Mouse (Mus musculus): ENCODE results near the gene Prkci. TPM values are rescaled to one million over a fixed set of nuclear protein-coding genes. Genes with fewer than 3 reads are reported as not detected.

Gene Prkci
- polyA plus RNA-seq, 1 experiment from 2014 or later, result 38.7 TPM

DNA sequence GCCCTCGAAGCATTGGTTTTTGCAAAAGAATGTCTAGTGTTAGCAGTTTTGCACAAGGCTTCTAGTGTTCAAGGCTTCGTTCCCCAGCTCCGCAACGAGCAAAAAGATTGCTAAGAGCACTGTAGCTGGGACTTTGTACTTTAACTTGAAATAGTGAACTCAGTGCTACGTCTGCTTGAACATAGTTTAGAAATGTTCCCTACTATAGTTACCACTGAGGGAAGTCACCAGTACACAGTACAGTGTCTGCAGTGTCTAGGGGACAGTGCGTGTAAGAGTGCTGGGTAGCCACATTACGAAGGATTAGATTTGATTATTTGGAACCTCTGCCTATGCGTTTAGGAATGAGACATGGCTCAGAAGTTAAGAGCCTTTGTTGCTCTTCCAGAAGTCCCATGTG lies 32.2 kb downstream of the Prkci start:
- 97% methylated on average over 8 of the region's 8 CpGs for WGBS
- no peak overlapping the region for H3K27ac ChIP-seq
- no peaks in the 10 kb centered on the region for H3K27me3 ChIP-seq
- H3K4me1 ChIP-seq, result peaks cover 3% of the 10 kb centered on the region; the same call in 1 of the 2 replicates
- 0 out of 2 replicates have a peak, but pooled peaks cover 3% of the 10 kb centered on the region for H3K36me3 ChIP-seq (replicated peaks)
- no peaks in the 10 kb centered on the region for H3K9me3 ChIP-seq
- H3K9ac ChIP-seq, result no peak overlapping the region
- no peak overlapping the region for H3K4me2 ChIP-seq
- ATAC-seq (ENCODE audit: low FRiP score), result no peak
- no peak overlapping the region for H3K4me3 ChIP-seq (replicated peaks)

DNA sequence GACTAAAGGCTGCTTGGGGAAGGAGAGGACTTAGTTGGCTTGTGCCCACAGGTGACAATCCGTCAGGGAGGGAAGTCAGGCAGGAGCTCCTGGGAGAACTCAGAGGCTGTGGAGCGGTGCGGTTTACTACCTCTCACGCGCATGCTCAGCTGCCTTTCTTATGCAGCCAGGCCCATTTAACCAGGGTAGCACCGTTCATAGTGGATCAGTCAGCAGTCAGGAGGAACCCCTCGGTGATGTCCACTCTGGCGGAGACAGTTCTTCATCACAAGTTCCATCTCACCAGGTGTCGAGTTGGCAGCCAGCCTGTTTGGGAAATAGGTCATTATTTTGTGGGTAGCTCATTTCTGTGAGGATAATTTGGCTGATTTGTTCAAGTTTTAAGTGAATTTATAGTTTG lies 36.1 kb downstream of the Prkci start:
- Histone ChIP-seq H3K9ac (no peak overlapping the region), H3K4me3 (replicated peaks) (no peak overlapping the region), H3K4me2 (no peak overlapping the region), H3K4me1 (no peaks in the 10 kb centered on the region), H3K27ac (no peak overlapping the region), H3K9me3 (no peaks in the 10 kb centered on the region), H3K36me3 (replicated peaks) (peaks cover 8% of the 10 kb centered on the region; the same call in 1 of the 2 replicates), H3K27me3 (no peaks in the 10 kb centered on the region)
- WGBS, result 93% methylated on average over 9 of the region's 9 CpGs
- ATAC-seq (ENCODE audit: low FRiP score), result no peak

DNA sequence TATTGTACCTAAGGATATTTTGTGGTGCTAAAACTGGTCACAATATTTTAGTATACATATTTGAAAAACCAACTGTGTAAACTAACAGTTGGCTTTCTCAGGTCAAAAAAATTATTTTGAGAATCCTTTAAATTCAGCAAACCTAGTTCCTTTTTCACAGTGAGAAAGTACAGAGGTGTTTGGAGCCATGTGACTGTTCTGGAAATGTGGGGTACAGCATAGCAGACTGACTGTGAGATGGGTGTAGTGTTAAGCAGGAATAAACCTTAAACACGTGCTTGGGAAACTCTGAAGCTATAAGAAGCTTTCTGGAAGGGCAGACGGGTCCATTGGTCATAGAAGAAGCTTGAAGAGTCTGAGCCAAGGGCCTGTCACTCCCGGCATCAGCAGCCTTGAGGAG lies 38.1 kb downstream of the Prkci start:
- no peak overlapping the region for H3K27ac ChIP-seq
- no peak overlapping the region for H3K9ac ChIP-seq
- no peak overlapping the region for H3K4me3 ChIP-seq (replicated peaks)
- H3K36me3 ChIP-seq (replicated peaks), result peaks cover 10% of the 10 kb centered on the region
- no peaks in the 10 kb centered on the region for H3K4me1 ChIP-seq
- ATAC-seq (ENCODE audit: low FRiP score), result no peak
- no peak overlapping the region for H3K4me2 ChIP-seq
- no peaks in the 10 kb centered on the region for H3K9me3 ChIP-seq
- H3K27me3 ChIP-seq, result no peaks in the 10 kb centered on the region
- WGBS, result 90% methylated on average over 3 of the region's 3 CpGs

DNA sequence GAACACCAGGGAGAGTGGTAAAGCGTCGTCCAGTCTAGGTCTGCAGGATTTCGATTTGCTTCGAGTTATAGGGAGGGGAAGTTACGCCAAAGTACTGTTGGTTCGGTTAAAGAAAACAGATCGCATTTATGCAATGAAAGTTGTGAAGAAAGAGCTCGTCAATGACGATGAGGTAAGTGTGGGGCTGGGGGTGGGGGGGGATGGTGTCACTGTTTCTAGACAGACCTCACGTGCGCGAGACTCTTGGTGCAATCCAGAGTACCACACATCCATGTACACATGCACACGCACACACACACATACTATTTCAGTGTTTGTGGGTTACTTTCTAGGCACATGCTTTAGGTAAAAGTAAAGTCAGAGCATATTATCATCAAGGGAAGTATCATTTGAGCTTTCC lies 42.3 kb downstream of the Prkci start:
- H3K4me2 ChIP-seq, result no peak overlapping the region
- H3K27ac ChIP-seq, result no peak overlapping the region
- H3K27me3 ChIP-seq, result no peaks in the 10 kb centered on the region
- H3K4me3 ChIP-seq (replicated peaks), result no peak overlapping the region
- no peak overlapping the region for H3K9ac ChIP-seq
- ATAC-seq (ENCODE audit: low FRiP score), result no peak
- H3K4me1 ChIP-seq, result no peaks in the 10 kb centered on the region
- no peaks in the 10 kb centered on the region for H3K9me3 ChIP-seq
- WGBS, result 95% methylated on average over 13 of the region's 13 CpGs
- H3K36me3 ChIP-seq (replicated peaks), result peaks cover 25% of the 10 kb centered on the region

DNA sequence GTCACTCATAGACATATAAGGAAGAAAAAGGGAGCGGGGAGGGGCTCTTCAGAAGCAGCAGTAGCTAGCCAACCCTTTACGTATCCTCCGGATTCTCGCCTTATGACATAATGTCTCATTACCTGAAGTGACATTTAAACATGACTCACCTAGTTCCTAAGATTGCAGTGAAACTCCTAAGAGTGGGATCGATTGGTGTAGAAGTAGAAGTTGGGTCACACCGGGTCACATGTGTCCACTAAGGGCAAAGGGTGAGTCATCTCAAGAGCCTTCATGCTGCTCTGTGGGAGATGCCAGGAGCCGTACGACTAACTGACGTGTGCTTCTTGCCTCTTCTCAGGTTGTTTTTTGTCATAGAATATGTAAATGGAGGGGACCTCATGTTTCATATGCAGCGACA lies 43.1 kb downstream of the Prkci start:
- Histone ChIP-seq H3K9ac (no peak overlapping the region), H3K4me3 (replicated peaks) (no peak overlapping the region), H3K36me3 (replicated peaks) (peaks cover 24% of the 10 kb centered on the region), H3K27me3 (no peaks in the 10 kb centered on the region), H3K4me2 (no peak overlapping the region), H3K9me3 (no peaks in the 10 kb centered on the region), H3K4me1 (no peaks in the 10 kb centered on the region), H3K27ac (no peak overlapping the region)
- no peak for ATAC-seq (ENCODE audit: low FRiP score)
- 94% methylated on average over 10 of the region's 10 CpGs for WGBS

DNA sequence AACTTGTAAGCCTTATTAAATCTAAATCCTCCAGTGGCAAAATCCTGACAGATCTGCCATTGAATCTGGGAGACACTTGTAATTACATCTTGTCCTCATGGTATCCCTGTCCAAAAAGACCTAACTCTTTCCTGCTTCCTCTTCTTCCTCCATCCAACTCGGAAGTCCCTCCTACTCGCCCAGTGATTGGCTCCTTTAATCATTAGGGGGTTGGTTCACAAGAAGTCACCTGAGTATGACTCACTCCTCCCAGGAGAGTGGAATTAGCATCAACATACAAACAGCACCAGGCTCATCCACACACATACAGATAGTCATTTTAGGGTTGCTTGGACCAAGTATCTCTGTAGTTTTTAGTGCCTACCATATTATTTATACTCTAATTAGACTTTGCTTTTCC lies 47.4 kb downstream of the Prkci start:
- Histone ChIP-seq H3K4me2 (no peak overlapping the region), H3K36me3 (replicated peaks) (peaks cover 26% of the 10 kb centered on the region), H3K4me3 (replicated peaks) (no peak overlapping the region), H3K4me1 (no peaks in the 10 kb centered on the region), H3K27me3 (no peaks in the 10 kb centered on the region), H3K9me3 (no peaks in the 10 kb centered on the region), H3K27ac (no peak overlapping the region), H3K9ac (no peak overlapping the region)
- ATAC-seq (ENCODE audit: low FRiP score), result no peak
- 89% methylated on average over 2 of the region's 2 CpGs for WGBS

DNA sequence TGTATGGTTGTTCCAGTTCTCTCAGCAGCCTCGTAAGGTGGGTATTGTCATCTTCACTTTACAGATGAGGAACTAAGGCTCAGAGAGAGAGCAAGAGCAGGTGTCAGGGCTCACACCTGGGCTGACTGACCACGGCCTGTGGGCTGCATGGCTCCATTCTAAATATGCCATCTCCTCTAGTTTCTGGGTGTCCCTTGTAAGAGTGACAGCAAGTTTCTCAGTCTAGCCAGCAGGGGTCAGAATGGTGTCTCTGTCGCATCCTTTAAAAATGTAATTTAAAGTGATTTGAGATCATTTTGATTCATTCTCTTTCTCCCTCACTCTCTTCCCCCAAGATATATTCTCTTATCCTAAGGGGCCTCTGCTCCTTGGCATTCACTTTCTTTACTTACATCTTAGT lies 51.7 kb downstream of the Prkci start:
- WGBS, result 80% methylated on average over 3 of the region's 3 CpGs
- Histone ChIP-seq H3K4me3 (replicated peaks) (no peak overlapping the region), H3K36me3 (replicated peaks) (peaks cover 25% of the 10 kb centered on the region; the same call in 1 of the 2 replicates), H3K27me3 (no peaks in the 10 kb centered on the region), H3K9me3 (no peaks in the 10 kb centered on the region), H3K9ac (no peak overlapping the region), H3K27ac (no peak overlapping the region), H3K4me1 (peaks cover 4% of the 10 kb centered on the region; the same call in 1 of the 2 replicates), H3K4me2 (no peak overlapping the region)
- ATAC-seq (ENCODE audit: low FRiP score), result no peak

DNA sequence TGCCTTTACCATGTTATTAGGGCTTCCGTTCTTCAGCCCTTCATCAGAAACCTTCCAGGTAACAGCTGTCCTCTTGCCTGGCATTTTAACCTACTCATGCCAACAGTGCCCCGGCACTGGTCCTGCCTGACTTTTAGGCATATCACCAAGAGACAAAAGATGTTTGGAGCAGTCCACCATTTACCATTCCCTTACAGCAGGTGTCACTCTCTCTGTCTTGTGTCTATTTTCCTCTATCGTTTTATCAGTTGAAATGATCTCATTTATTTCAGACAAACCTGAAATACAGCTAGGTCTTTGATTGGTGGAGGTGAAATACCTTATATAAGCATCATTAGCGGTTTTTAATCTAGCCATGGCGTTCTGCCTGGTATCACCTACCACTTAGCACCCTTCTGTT lies 53.5 kb downstream of the Prkci start:
- Histone ChIP-seq H3K4me2 (no peak overlapping the region), H3K4me3 (replicated peaks) (no peak overlapping the region), H3K27me3 (no peaks in the 10 kb centered on the region), H3K36me3 (replicated peaks) (peaks cover 20% of the 10 kb centered on the region; the same call in 1 of the 2 replicates), H3K9ac (no peak overlapping the region), H3K27ac (no peak overlapping the region), H3K9me3 (no peaks in the 10 kb centered on the region), H3K4me1 (peaks cover 4% of the 10 kb centered on the region; the same call in 1 of the 2 replicates)
- ATAC-seq (ENCODE audit: low FRiP score), result no peak
- 92% methylated on average over 5 of the region's 5 CpGs for WGBS

DNA sequence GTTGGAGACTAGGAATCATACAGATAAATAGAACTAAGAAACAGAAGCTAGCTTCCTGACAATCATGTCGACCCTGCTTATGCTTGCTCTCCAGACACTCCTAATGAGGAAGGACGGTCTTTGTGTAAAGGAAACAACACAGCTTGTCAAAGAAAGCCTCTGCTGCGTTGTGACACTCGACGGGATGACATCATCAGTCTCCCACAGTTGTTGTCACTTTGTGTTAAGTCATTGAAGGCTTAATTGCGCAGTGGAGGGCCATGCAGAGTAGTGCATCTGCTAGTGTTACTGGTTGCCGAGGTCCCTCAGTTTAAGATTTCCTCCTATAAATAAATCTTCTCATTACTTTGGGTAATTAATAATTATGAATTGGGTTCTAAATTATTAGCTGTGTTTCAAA lies 54.8 kb downstream of the Prkci start:
- Histone ChIP-seq H3K4me2 (no peak overlapping the region), H3K36me3 (replicated peaks) (peaks cover 20% of the 10 kb centered on the region; the same call in 1 of the 2 replicates), H3K9ac (no peak overlapping the region), H3K9me3 (no peaks in the 10 kb centered on the region), H3K4me3 (replicated peaks) (no peak overlapping the region), H3K27me3 (no peaks in the 10 kb centered on the region), H3K4me1 (peaks cover 4% of the 10 kb centered on the region; the same call in 1 of the 2 replicates), H3K27ac (no peak overlapping the region; the same call in 1 of the 2 replicates)
- 31% methylated on average over 7 of the region's 7 CpGs for WGBS
- peak; percentile 78; the same call in 1 of the 2 replicates for ATAC-seq (ENCODE audit: low FRiP score)

DNA sequence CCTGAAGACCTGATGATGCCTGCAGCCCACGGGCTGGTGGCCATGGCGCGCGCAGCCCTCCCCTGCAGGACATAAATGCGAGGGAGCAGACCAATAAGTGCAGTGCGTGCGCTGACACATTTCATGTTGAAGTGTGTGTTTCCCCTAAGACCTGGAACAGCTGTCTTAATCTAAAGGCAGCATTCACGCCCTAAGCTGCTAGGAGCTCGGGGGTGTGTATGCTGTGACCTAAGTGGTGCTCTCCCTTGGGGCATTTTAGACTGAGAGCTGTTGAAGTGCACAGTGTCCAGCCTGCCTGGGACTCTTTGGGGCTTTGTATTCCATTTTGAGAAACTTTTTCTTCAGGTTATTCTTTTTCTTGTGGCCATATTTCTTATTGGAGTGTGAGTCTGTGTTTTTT lies 56.2 kb downstream of the Prkci start:
- 0 out of 2 replicates have a peak overlapping the region, but pooled peaks have one; percentile 6 for H3K27ac ChIP-seq
- peaks cover 4% of the 10 kb centered on the region; the same call in 1 of the 2 replicates for H3K4me1 ChIP-seq
- no peak overlapping the region for H3K4me2 ChIP-seq
- WGBS, result 73% methylated on average over 9 of the region's 9 CpGs
- H3K4me3 ChIP-seq (replicated peaks), result no peak overlapping the region
- ATAC-seq (ENCODE audit: low FRiP score), result no peak
- H3K36me3 ChIP-seq (replicated peaks), result peaks cover 20% of the 10 kb centered on the region; the same call in 1 of the 2 replicates
- H3K9me3 ChIP-seq, result no peaks in the 10 kb centered on the region
- no peaks in the 10 kb centered on the region for H3K27me3 ChIP-seq
- H3K9ac ChIP-seq, result no peak overlapping the region

DNA sequence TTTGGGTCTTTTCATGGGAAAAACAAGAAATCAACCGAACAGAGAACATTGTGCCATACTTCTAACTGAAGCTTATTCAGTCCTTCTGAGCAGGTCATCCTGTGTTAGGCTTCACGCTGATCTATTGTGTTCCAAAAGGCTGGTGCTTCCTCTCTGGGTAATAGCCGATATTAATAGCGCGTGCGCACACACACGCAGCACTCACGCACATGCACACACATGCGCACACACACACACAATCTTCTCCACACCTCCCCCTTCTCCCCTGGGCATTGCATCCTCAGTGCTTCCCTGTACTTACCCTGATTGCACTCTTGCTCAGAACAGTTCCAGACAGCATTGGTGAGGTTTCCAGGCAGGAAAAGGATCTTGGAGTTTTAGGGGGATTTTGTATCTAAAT lies 57.6 kb downstream of the Prkci start:
- Histone ChIP-seq H3K36me3 (replicated peaks) (peaks cover 14% of the 10 kb centered on the region; the same call in 1 of the 2 replicates), H3K27me3 (no peaks in the 10 kb centered on the region)

DNA sequence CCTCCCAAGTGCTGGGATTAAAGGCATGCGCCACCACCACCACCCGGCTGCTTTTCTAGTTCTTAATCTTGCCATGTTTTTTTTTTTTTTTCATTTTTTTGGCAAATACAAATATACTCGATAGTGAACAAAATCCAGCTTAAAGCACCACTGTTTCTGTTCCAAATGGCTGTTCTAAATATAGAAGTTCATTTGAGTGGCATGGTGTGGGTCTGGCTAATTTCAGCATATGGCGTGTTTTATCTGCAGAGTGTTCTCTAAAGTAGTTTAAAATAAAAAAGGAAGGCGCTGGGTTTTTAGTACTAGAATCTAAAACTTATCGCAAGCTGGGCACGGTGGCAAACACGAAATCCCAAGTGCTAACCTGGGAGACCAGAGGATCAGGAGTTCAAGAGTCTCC lies 59.3 kb downstream of the Prkci start:
- Histone ChIP-seq H3K9ac (no peak overlapping the region), H3K27me3 (no peaks in the 10 kb centered on the region), H3K27ac (no peak overlapping the region), H3K9me3 (no peaks in the 10 kb centered on the region), H3K4me2 (no peak overlapping the region), H3K4me3 (replicated peaks) (no peak overlapping the region), H3K36me3 (replicated peaks) (0 out of 2 replicates have a peak, but pooled peaks cover 8% of the 10 kb centered on the region), H3K4me1 (peaks cover 4% of the 10 kb centered on the region; the same call in 1 of the 2 replicates)
- 95% methylated on average over 8 of the region's 8 CpGs for WGBS
- no peak for ATAC-seq (ENCODE audit: low FRiP score)

More for the DNA sequence above, 57.6 kb downstream of the Prkci start:
- no peak for ATAC-seq (ENCODE audit: low FRiP score)
- Histone ChIP-seq H3K4me2 (no peak overlapping the region), H3K4me3 (replicated peaks) (no peak overlapping the region), H3K4me1 (peaks cover 4% of the 10 kb centered on the region; the same call in 1 of the 2 replicates), H3K27ac (no peak overlapping the region), H3K9me3 (no peaks in the 10 kb centered on the region), H3K9ac (no peak overlapping the region)
- WGBS, result 89% methylated on average over 9 of the region's 9 CpGs

DNA sequence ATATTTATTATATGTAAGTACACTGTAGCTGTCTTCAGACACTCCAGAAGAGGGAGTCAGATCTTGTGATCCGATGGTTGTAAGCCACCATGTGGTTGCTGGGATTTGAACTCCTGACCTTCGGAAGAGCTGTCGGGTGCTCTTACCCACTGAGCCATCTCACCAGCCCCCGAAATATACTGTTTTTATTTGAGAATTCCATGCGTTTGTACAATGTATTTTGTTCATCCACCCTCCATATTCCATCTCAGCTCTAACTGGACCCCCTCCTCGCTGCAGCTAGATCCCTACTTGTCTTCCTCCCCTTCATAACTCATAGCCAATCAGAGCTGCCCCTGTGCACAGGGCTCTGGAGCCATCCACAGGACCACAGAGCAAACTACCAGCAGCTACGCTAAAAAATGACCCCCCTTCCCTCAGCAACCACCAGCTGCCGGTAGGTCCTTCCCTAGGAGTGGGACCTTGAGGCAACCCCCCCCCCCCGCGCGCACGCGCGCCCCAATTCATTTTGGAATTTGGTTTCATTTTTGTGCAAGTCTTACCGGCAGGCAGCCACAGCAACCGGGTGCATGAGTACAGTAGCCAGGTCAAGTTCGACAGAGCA lies 60.6 kb downstream of the Prkci start:
- Histone ChIP-seq H3K27ac (no peak overlapping the region), H3K27me3 (no peaks in the 10 kb centered on the region), H3K4me3 (replicated peaks) (peak overlapping the region; percentile 34), H3K4me1 (peaks cover 4% of the 10 kb centered on the region; the same call in 1 of the 2 replicates), H3K9ac (peak overlapping the region; percentile 21; the same call in 1 of the 2 replicates), H3K36me3 (replicated peaks) (0 out of 2 replicates have a peak, but pooled peaks cover 8% of the 10 kb centered on the region), H3K4me2 (peak overlapping the region; percentile 52), H3K9me3 (no peaks in the 10 kb centered on the region)
- 32% methylated on average over 17 of the region's 17 CpGs for WGBS
- peak; percentile 45; the same call in 1 of the 2 replicates for ATAC-seq (ENCODE audit: low FRiP score)
